ENCODE assay signal across 25 mouse cellular contexts in genomic region chr1:152378311-152378710, GRCm38 (mm10). TPM values are rescaled to one million over a fixed set of nuclear protein-coding genes. Genes with fewer than 3 reads are reported as not detected.
"Had no signal": no experiment of that assay in that cellular context is flagged by ENCODE, and none has a peak within 500 bp of the region (broad histone marks: within the 10 kb centered on the region; RNA-seq: fewer than 3 reads in every experiment).

No protein-coding gene starts in this region.

- H3K4me3 ChIP-seq: kidney, embryonic 15.5 days; limb, embryonic 10.5 days; limb, embryonic 13.5 days; liver, embryonic 12.5 days; liver, embryonic 15.5 days; lung, embryonic 15.5 days; megakaryocyte, embryonic 14.5 days; midbrain, embryonic 10.5 days; midbrain, embryonic 13.5 days; myocyte; stomach, embryonic 15.5 days had no signal

- ATAC-seq: liver, embryonic 12.5 days; midbrain, embryonic 13.5 days; midbrain, embryonic 16.5 days had no signal

- H3K4me2 ChIP-seq: kidney, embryonic 15.5 days; limb, embryonic 13.5 days; liver, embryonic 12.5 days; liver, embryonic 15.5 days; lung, embryonic 15.5 days; midbrain, embryonic 13.5 days; stomach, embryonic 15.5 days had no signal

- DNase-seq: kidney, adult 8-10 months; kidney, postnatal 10 days; kidney, postnatal 36 days; liver; lung, adult 18-20 months; lung, postnatal 10 days; lung, postnatal 36 days; retina, postnatal 1 day; right cerebral cortex, postnatal 25 days; spleen, adult 18-20 months; thymus, adult 18-20 months; thymus, postnatal 36 days had no signal

- H3K27me3 ChIP-seq: kidney, embryonic 15.5 days; limb, embryonic 13.5 days; liver, embryonic 12.5 days; liver, embryonic 15.5 days; lung, embryonic 15.5 days; megakaryocyte, embryonic 14.5 days; midbrain, embryonic 13.5 days; stomach, embryonic 15.5 days had no signal

- H3K4me1 ChIP-seq: kidney, embryonic 15.5 days; limb, embryonic 10.5 days; liver, embryonic 12.5 days; liver, embryonic 15.5 days; lung, embryonic 15.5 days; midbrain, embryonic 10.5 days; midbrain, embryonic 13.5 days; stomach, embryonic 15.5 days had no signal

- H3K27ac ChIP-seq: kidney, embryonic 15.5 days; limb, embryonic 10.5 days; limb, embryonic 13.5 days; liver, embryonic 12.5 days; liver, embryonic 15.5 days; lung, embryonic 15.5 days; midbrain, embryonic 10.5 days; midbrain, embryonic 13.5 days; stomach, embryonic 15.5 days had no signal

- H3K9ac ChIP-seq: kidney, embryonic 15.5 days; limb, embryonic 13.5 days; liver, embryonic 12.5 days; liver, embryonic 15.5 days; lung, embryonic 15.5 days; midbrain, embryonic 13.5 days; stomach, embryonic 15.5 days had no signal

- H3K9me3 ChIP-seq: kidney, embryonic 15.5 days; limb, embryonic 10.5 days; limb, embryonic 13.5 days; liver, embryonic 12.5 days; liver, embryonic 15.5 days; lung, embryonic 15.5 days; megakaryocyte, embryonic 14.5 days; midbrain, embryonic 10.5 days; midbrain, embryonic 13.5 days; stomach, embryonic 15.5 days had no signal

RNA-seq across cellular contexts. Expression of gene Colgalt2, which starts 21.3 kb away (rescaled TPM):
- total RNA-seq: monocyte, adult 5-6 weeks had no signal
- polyA plus RNA-seq: myocyte had no signal
